Mouse (Mus musculus) forebrain, embryonic 16.5 days (tissue): ENCODE measurements around the gene Tekt4. TPM values are rescaled to one million over a fixed set of nuclear protein-coding genes. Genes with fewer than 3 reads are reported as not detected.

Source experiments
- ATAC-seq: fragments of 200-750 bp; cut with Nextera tagmentation; 2 replicates; pipeline ENCODE4 v1.8.0; 2017; ENCODE audit warnings: mild to moderate bottlenecking, moderate library complexity
- H3K27ac ChIP-seq: fragments of 300-500 bp; sonication (generic); 2 replicates; pipeline ENCODE4 v1.5.1; 2014; ENCODE audit warnings: low read length, control low read depth
- H3K27me3 ChIP-seq: fragments of 300-500 bp; sonication (generic); replicated peaks from 2 replicates; pipeline ENCODE4 v1.6.1; 2014; ENCODE audit warnings: low read length; ENCODE audit not compliant: control insufficient read depth, insufficient read depth
- H3K36me3 ChIP-seq: fragments of 300-500 bp; sonication (generic); 2 replicates; pipeline ENCODE4 v1.6.1; 2014; ENCODE audit not compliant: control insufficient read depth, insufficient read depth
- H3K4me1 ChIP-seq: fragments of 300-500 bp; sonication (generic); replicated peaks from 2 replicates; pipeline ENCODE4 v1.6.1; 2014; ENCODE audit warnings: low read length; ENCODE audit not compliant: control insufficient read depth, insufficient read depth
- H3K4me2 ChIP-seq: fragments of 300-500 bp; sonication (generic); 2 replicates; pipeline ENCODE4 v1.6.1; 2014; ENCODE audit warnings: mild to moderate bottlenecking, low read length, control low read depth
- H3K4me3 ChIP-seq: fragments of 300-500 bp; sonication (generic); replicated peaks from 2 replicates; pipeline ENCODE4 v1.5.1; 2014; ENCODE audit warnings: mild to moderate bottlenecking, low read length, control low read depth
- H3K9ac ChIP-seq: fragments of 300-500 bp; sonication (generic); replicated peaks from 2 replicates; pipeline ENCODE4 v1.6.1; 2014; ENCODE audit warnings: low read depth, low read length, control low read depth
- H3K9me3 ChIP-seq: fragments of 300-500 bp; sonication (generic); 2 replicates; pipeline ENCODE4 v1.6.1; 2016; ENCODE audit warnings: low read length; ENCODE audit not compliant: control insufficient read depth
- WGBS: fragments of 180-500 bp; shearing (Covaris S2); extraction: QIAGEN DNeasy Blood & Tissue Kit; methylation state at CpG from one replicate; pipeline ENCODE4 v1.1.7; 2014; 5-methylcytosine and 5-hydroxymethylcytosine counted together
- polyA plus RNA-seq: library from polyadenylated mRNA; unstranded; fragments of >200 nt; fragmentation: Nextera tagmentation; extraction: Ambion mirVana; gene quantifications from 2 replicates; pipeline ENCODE4 v1.2.1, GENCODE M21; 2015

Tekt4 gene
- polyA plus RNA-seq = 0.80 and 0.88 TPM in 2 replicates

- Histone ChIP-seq H3K4me2 (no peak within 1 kb of the TSS), H3K9ac (no peak within 1 kb of the TSS), H3K4me1 (no peaks in the 10 kb centered on the region), H3K4me3 (no peak within 1 kb of the TSS), H3K27ac (no peak within 1 kb of the TSS), H3K27me3 (no peaks in the 10 kb centered on the region), H3K9me3 (no peaks in the 10 kb centered on the region), H3K36me3 (no peaks in the 10 kb centered on the region)
- 32% methylated on average over 2 of the region's 2 CpGs for WGBS
- ATAC-seq = no peak
These were observed at the start of gene Tekt4 for GRCm38 (mm10) chr17:25454272-25454671. Gene Tekt4, plus strand, starts transcription at chr17:25454615.

GRCm38 (mm10) chr17:25405224-25405895 lies 49.1 kb upstream of the Tekt4 start:
- peaks cover 24% of the 10 kb centered on the region for H3K27me3 ChIP-seq
- 3% methylated on average over 9 of the region's 10 CpGs for whole genome bisulfite sequencing
- H3K9me3 ChIP-seq = no peaks in the 10 kb centered on the region
- no peak overlapping the region for H3K4me3 ChIP-seq
- H3K9ac ChIP-seq = peak overlapping the region; percentile 11; the same call in 1 of the 2 replicates
- H3K27ac ChIP-seq = peak overlapping the region; percentile 37; the same call in 1 of the 2 replicates
- no peaks in the 10 kb centered on the region for H3K36me3 ChIP-seq
- H3K4me1 ChIP-seq = peaks cover 51% of the 10 kb centered on the region
- ATAC-seq = no peak
- H3K4me2 ChIP-seq = peak overlapping the region; percentile 11; the same call in 1 of the 2 replicates

- Histone ChIP-seq H3K9ac (no peak overlapping the region; the same call in 1 of the 2 replicates), H3K27ac (peak overlapping the region; percentile 37; the same call in 1 of the 2 replicates), H3K9me3 (no peaks in the 10 kb centered on the region), H3K36me3 (no peaks in the 10 kb centered on the region), H3K27me3 (peaks cover 18% of the 10 kb centered on the region), H3K4me2 (0 out of 2 replicates have a peak overlapping the region, but pooled peaks have one; percentile 3), H3K4me3 (no peak overlapping the region), H3K4me1 (peaks cover 57% of the 10 kb centered on the region)
- WGBS = 3% methylated on average over 6 of the region's 6 CpGs
- peak; percentile 73 for ATAC-seq
These were observed 48.4 kb upstream of the Tekt4 start for GRCm38 (mm10) chr17:25406011-25406441.

- H3K9ac ChIP-seq = no peak overlapping the region
- H3K4me2 ChIP-seq = no peak overlapping the region
- 63% methylated on average over 4 of the region's 4 CpGs for WGBS
- H3K36me3 ChIP-seq = no peaks in the 10 kb centered on the region
- H3K4me1 ChIP-seq = peaks cover 62% of the 10 kb centered on the region
- H3K27me3 ChIP-seq = peaks cover 14% of the 10 kb centered on the region
- no peak overlapping the region for H3K27ac ChIP-seq
- H3K4me3 ChIP-seq = no peak overlapping the region
- no peak for ATAC-seq
- H3K9me3 ChIP-seq = no peaks in the 10 kb centered on the region
These were observed 47.1 kb upstream of the Tekt4 start for GRCm38 (mm10) chr17:25407352-25407751.

- Histone ChIP-seq H3K4me1 (peaks cover 62% of the 10 kb centered on the region), H3K4me2 (no peak overlapping the region), H3K27ac (no peak overlapping the region), H3K36me3 (no peaks in the 10 kb centered on the region), H3K9me3 (no peaks in the 10 kb centered on the region), H3K4me3 (no peak overlapping the region), H3K27me3 (peaks cover 6% of the 10 kb centered on the region), H3K9ac (no peak overlapping the region)
- ATAC-seq = no peak
- 77% methylated on average over 7 of the region's 7 CpGs for WGBS
These were observed 46.0 kb upstream of the Tekt4 start for GRCm38 (mm10) chr17:25408302-25408999.

GRCm38 (mm10) chr17:25409621-25410020 lies 44.8 kb upstream of the Tekt4 start:
- no peak overlapping the region for H3K4me3 ChIP-seq
- 31% methylated on average over 7 of the region's 7 CpGs for WGBS
- ATAC-seq = no peak
- H3K27me3 ChIP-seq = no peaks in the 10 kb centered on the region; the same call in 1 of the 2 replicates
- no peaks in the 10 kb centered on the region for H3K9me3 ChIP-seq
- H3K4me2 ChIP-seq = no peak overlapping the region
- no peak overlapping the region for H3K9ac ChIP-seq
- no peak overlapping the region for H3K27ac ChIP-seq
- no peaks in the 10 kb centered on the region for H3K36me3 ChIP-seq
- peaks cover 53% of the 10 kb centered on the region for H3K4me1 ChIP-seq

- H3K9me3 ChIP-seq = no peaks in the 10 kb centered on the region
- no peak overlapping the region for H3K4me2 ChIP-seq
- no peak overlapping the region for H3K9ac ChIP-seq
- no peak for ATAC-seq
- no peak overlapping the region for H3K4me3 ChIP-seq
- 77% methylated on average over 6 of the region's 6 CpGs for WGBS
- peaks cover 52% of the 10 kb centered on the region for H3K4me1 ChIP-seq
- peak overlapping the region; percentile 23; the same call in 1 of the 2 replicates for H3K27ac ChIP-seq
- no peaks in the 10 kb centered on the region for H3K27me3 ChIP-seq
- no peaks in the 10 kb centered on the region for H3K36me3 ChIP-seq
These were observed 44.2 kb upstream of the Tekt4 start for GRCm38 (mm10) chr17:25410180-25410579.

GRCm38 (mm10) chr17:25410786-25411185 lies 43.6 kb upstream of the Tekt4 start:
- peaks cover 52% of the 10 kb centered on the region for H3K4me1 ChIP-seq
- no peak overlapping the region for H3K9ac ChIP-seq
- no peaks in the 10 kb centered on the region for H3K9me3 ChIP-seq
- H3K36me3 ChIP-seq = no peaks in the 10 kb centered on the region
- no peak overlapping the region for H3K4me2 ChIP-seq
- no peak for ATAC-seq
- H3K27ac ChIP-seq = no peak overlapping the region
- H3K27me3 ChIP-seq = no peaks in the 10 kb centered on the region
- 16% methylated on average over 7 of the region's 7 CpGs for WGBS
- H3K4me3 ChIP-seq = no peak overlapping the region

- Histone ChIP-seq H3K27me3 (no peaks in the 10 kb centered on the region), H3K9ac (no peak overlapping the region)
These were observed 43.2 kb upstream of the Tekt4 start for GRCm38 (mm10) chr17:25411251-25411650.

More at GRCm38 (mm10) chr17:25411251-25411650, 43.2 kb upstream of the Tekt4 start:
- Histone ChIP-seq H3K4me2 (no peak overlapping the region), H3K27ac (no peak overlapping the region), H3K4me3 (no peak overlapping the region), H3K9me3 (no peaks in the 10 kb centered on the region), H3K4me1 (peaks cover 52% of the 10 kb centered on the region), H3K36me3 (no peaks in the 10 kb centered on the region)
- 53% methylated on average over 4 of the region's 4 CpGs for WGBS
- no peak for ATAC-seq
